Mouse (Mus musculus) megakaryocyte, embryonic 14.5 days (primary cell): ENCODE measurements around the gene Pias4.

Experiments
- FLI1 ChIP-seq: IDR thresholded peaks from 2 replicates; pipeline ENCODE4 v1.6.1; 2012; ENCODE audit warnings: low read length, inconsistent platforms, mixed read lengths
- GATA1 ChIP-seq: IDR thresholded peaks from 3 replicates; pipeline ENCODE4 v1.6.1; 2012; ENCODE audit warnings: mixed read lengths, low read length, inconsistent platforms, borderline replicate concordance

GRCm38 (mm10) chr10:81182336-81183333 is 14.9 kb upstream of the Pias4 start, which contains the start of gene Dapk3:
- TF ChIP-seq GATA1 (no peak), FLI1 (peak; percentile 66)
